Mouse (Mus musculus) CH12.LX (cell line): ENCODE data around the gene Lmod2.

Source experiments
- CTCF ChIP-seq, 2 experiments: IDR thresholded peaks in 1 of 2; conservative IDR thresholded peaks in 1 of 2; 2 replicates each; pipeline ENCODE4 v1.5.1; 2011 to 2012; ENCODE audit warnings: low read depth in 2 of 2, low read length in 2 of 2, improper control_type of control experiment in 1 of 2, inconsistent platforms in 1 of 2, mild to moderate bottlenecking in 1 of 2, moderate library complexity in 1 of 2
- EP300 ChIP-seq: IDR thresholded peaks from 2 replicates; pipeline ENCODE4 v1.6.1; 2011; ENCODE audit warnings: low read length, improper control_type of control experiment
- MAFK ChIP-seq: IDR thresholded peaks from 2 replicates; pipeline ENCODE4 v1.6.1; 2011; ENCODE audit warnings: low read length, improper control_type of control experiment; ENCODE audit not compliant: insufficient replicate concordance
- MAX ChIP-seq: IDR thresholded peaks from 2 replicates; pipeline ENCODE4 v1.6.1; 2011; ENCODE audit warnings: low read length, improper control_type of control experiment
- POLR2A ChIP-seq: IDR thresholded peaks from 2 replicates; pipeline ENCODE4 v1.6.1; 2011; ENCODE audit warnings: low read depth, mild to moderate bottlenecking, improper control_type of control experiment, low read length

DNA sequence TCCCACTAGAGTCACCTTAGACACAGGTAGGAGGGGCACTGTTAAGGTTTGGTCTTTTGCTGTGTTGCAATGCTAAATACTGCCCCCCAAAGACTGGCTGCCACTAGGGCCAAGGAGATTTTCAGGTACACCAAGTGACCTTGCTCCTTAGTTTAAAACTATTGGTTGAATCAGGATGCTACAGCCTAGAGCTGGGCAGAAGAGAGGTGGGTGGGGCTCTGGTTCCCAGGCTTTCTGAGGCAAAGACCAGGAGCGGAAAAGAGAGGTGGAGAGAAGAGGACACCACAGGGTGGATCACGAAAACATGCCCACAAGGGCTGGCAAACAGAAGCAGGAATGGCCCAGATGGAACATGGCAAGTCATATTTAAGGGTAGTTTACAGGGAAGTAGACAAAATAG lies 44.6 kb downstream of the Lmod2 start:
- no peak for TF ChIP-seq POLR2A
- no peak for TF ChIP-seq CTCF (conservative IDR thresholded peaks at IDR 0.05 in 1 of 2, IDR thresholded peaks at IDR 0.05 in 1 of 2; ENCODE audit: low read depth in 2 of 2, low read length in 2 of 2)
- no peak for TF ChIP-seq EP300
- TF ChIP-seq MAFK = no peak
- TF ChIP-seq MAX = no peak
